Mouse (Mus musculus) cerebral cortex, adult 2 months (tissue): ENCODE results near the gene Hebp2.

ENCODE experiments used
- WGBS: fragments of 180-500 bp; shearing (Covaris S2); methylation state at CpG from one replicate; pipeline ENCODE4 v1.1.7; 2018; 5-methylcytosine and 5-hydroxymethylcytosine counted together

Gene Hebp2

DNA sequence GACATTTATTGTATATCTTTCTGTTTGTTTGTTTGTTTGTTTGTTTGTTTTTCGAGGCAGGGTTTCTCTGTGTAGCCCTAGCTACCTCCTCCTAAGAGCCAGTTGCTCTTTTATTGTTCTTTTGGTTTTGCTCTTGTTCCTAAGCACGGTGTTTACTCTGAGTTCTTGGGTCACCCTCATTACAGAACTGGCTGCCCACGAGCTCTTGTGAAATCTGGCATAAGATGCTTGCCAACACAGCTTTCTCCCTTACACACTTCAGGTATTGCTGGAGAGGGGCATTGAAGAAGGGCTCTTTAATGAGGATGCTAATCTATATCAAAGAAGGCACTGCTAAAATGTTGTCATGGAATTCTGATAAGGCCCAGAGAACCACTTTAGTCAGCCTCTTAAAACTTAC lies 35.2 kb downstream of the Hebp2 start:
- WGBS = 72% methylated on average over 3 of the region's 3 CpGs

DNA sequence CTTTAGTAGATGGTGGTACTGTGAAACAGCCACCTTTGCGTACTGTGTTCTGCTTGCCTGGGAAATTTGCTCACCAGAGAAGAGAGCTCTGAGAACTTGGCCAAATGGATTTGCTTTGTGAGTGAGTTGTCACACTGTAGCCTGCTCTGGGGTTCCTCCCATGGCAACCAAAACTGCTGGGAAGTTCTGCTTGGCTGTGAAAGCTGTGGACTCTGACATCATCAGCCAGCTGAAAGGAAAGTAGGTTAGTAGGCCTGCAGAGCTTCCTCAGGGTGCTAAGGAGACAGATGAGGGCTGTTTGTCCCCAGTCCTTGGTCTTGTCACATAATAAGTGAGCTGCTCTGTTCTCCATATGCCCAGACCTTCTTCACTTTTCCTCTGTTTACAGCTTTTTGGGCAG lies 37.3 kb downstream of the Hebp2 start:
- WGBS = 39% methylated on average over 1 of the region's 1 CpGs

DNA sequence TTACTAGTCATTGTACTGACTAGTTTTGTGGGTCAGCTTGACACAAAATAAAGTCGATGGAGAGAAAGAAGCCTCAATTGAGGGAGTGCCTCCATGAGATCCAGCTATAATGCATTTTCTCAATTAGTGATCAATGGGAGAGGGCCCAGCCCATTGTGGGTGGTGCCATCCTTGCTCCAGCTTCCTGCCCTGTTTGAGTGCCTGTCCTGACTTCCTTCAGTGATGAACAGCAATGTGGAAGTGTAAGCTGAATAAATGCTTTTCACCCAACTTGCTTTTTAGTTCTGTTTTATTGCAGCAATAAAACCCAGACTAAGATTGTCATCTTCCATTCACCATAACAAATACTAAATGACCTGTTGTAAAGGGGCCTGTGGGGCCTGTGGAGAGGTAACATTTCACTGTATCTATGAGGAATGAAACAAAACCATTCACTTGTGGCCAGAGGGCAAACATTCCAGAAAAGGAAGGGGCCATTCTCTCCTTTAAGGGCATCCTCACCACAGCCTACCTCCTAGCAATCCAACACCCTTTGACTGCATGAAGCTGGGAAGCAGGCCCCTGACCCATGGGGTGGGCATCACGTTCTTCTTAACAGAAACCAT lies 37.9 kb downstream of the Hebp2 start:
- WGBS = 73% methylated on average over 2 of the region's 2 CpGs

DNA sequence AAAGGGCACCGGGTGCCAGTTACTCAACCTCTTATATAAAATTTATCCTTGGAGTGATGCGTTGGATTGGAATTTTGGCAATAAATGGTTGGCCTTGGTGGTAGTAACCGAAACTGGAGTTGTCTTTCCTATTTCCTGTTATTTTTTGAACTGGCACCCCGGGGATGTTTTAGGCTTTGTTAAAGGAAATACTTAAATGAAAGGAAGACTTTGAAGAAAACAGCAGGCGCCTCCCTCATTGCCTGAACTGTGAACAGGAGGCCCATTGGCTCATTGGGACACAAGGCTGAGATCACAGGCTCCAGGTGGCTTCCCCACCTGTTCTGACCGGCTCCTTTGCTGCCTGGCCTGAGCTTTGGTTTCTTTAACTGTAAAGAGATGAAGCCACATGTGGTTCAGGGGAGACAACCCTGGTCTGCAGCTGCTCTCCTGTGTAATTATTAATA lies 39.4 kb downstream of the Hebp2 start:
- WGBS = 61% methylated on average over 6 of the region's 6 CpGs

DNA sequence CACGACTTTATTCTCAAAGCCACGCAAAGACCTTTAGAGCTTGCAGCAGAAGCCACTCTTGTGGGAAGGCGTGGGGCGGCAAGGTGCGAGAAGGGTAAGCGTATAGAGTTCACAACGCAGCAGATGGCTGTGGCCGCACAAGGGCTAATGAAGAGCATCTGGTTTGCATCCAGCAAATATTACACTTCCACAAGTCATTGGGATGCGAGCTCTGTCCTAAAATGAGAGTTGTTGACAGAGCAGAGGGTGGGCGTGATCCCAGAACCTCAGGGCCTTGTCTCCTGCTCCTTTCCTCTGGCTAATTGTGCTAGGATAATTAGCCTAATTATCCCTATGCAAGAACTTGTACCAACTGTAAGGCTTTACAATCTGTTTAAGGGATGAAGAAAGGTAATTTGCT lies 40.2 kb downstream of the Hebp2 start:
- 79% methylated on average over 10 of the region's 10 CpGs for WGBS

DNA sequence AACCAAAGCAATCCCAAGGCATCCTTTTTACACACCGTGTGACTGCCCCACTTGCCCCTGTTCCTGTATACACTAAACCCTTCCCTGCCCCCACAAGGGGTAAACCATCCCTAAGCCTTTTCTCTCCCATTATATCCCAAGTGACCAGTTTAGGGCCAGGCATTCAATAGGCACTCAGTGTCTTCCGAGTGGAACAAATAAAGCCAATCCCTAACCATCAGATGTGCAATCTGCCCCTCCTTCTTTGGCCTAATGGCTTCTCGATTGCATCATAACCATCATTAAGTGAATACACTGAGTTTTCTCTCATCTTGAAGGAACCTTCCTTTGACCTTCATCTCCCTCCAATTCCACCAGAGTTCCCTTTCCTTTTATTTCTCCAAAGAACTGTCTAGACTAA lies 43.9 kb downstream of the Hebp2 start:
- 74% methylated on average over 3 of the region's 3 CpGs for WGBS

DNA sequence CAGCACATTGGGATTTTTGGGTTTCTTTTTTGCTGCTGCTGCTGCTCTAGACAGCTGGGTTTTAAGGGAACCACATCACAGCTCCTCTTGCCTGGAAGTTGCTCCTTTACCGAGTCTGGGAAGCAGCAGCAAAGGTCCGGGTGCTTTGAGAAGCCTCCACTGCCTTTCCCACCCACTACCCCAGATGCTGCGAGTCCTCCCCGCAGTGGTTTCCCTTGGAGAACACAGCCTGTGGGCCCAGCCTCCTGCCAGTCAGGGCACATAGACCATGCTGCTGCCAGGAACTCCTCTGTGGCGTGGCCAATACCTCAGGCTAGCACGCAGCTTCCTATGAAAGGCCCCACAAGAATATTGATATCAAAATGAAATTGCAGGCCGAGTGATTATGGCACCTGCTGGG lies 48.8 kb downstream of the Hebp2 start:
- WGBS = 32% methylated on average over 7 of the region's 7 CpGs

DNA sequence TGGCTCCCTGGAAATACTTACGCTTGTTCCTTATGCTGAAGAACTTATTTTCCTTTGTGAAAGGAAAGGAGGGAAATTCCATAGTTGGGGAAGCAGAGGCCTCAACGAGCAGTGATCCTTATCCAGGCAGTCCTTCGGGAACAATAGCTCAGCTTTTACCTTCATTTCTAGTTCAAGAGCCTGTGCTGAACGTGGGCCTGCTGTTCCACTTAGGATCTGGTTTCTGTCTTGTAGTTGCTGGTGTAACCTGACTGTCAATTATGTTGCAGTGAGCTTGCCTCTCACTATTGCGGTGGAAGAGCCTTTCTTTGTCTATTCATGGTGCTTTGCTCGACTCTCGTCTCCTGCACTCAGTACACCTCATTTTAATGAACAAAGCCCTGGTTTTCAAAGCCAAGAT lies 51.6 kb downstream of the Hebp2 start:
- 67% methylated on average over 7 of the region's 7 CpGs for WGBS

DNA sequence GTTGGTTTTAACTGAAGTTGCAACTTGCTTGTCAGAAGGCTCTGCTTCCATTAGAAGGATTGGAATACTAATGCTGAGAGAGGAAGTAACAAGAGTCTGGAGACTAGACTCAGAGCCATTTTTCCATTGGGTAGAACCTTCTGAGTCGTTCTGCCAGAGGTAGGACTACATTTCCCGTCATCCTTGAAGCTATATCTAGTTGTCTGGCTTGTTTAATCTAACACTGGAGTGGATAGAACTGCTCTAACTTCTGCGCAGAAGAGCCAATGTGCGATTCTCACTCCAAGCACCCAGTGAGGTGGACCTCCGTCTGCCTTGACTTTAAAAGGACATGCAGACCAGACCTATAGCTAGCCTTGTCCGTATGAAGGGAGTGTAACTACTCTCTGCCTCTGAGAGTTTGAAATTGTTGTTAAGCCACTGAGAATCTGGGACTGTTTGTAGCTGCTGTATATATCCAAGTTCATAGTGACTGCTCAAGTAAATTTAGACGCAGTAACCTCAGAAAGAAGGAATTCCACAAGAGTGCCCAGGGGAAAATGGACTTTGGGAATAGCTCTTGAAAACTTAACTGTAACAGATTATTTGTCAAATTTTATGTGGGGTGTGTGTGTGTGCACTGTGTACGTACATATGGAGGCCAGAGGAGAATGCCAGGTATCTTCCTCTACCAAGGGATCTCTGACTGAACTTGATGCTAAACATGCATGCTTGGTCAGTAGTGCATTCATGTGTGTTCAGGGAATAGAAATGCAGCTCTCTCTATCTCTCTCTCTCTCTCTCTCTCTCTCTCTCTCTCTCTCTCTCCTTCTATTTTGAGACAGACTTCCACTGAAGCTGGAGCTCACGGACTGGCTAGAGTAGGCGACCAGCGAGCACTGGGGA lies 52.6 kb downstream of the Hebp2 start:
- WGBS = 90% methylated on average over 11 of the region's 11 CpGs

DNA sequence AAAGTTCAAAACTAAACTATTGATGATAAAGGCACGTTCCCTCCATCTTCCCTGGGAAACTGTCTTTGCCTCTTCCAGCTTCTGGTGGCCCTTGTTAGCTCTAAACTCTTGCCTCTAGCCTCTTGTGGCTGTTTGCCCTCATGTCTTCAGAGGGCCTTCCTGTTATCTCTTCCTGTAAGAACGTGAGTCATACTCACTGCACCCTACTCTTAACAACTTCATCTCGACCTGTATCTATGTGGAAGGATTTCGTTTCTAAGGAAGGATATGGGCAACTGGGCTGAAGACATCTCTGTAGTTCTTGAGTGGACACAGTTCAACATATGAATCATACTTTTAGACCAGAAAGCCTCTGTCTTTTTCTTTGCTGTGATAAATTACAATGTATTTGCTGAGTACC lies 53.9 kb downstream of the Hebp2 start:
- 78% methylated on average over 4 of the region's 4 CpGs for WGBS

DNA sequence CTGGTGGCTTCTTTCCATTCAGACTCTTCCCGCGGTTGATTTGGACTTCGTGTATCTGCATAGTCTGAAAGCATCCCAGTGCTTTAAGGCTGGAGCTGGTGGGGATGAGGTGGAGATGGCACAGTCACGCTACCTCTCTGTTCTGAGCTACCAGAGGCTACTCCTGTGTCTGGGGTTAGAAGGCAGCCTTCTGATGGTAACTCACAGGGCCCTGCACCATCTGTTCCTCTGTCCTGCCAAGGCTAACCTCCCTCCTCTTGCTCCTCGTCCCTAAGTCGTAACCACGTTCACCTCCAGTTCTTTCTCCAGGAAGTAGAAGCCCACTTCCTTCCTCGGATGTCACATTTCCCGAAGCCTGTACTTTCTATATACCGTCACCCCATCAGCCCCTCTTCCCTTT lies 55.9 kb downstream of the Hebp2 start:
- WGBS = 87% methylated on average over 10 of the region's 10 CpGs
